Mouse (Mus musculus): Measurements from ENCODE around the gene Lsg1. TPM values are rescaled to one million over a fixed set of nuclear protein-coding genes. Genes with fewer than 3 reads are reported as not detected.

The Lsg1 gene
- 79.4 and 83.2 TPM in 2 replicates for polyA plus RNA-seq (2014; fragmentation: Nextera tagmentation; extraction: Ambion mirVana)

GRCm38 (mm10) chr16:30587494-30588327, at the start of gene Lsg1:
Gene Lsg1 (minus strand): TSS chr16:30587592.
- DNase-seq (ENCODE audit: low spot score) (peak; percentile 89), ATAC-seq (ENCODE audit: insufficient read depth, low FRiP score, low TSS enrichment) (peak; percentile 92)
- no peaks in the 10 kb centered on the region for H3K27me3 ChIP-seq (ENCODE audit: control insufficient read depth, insufficient read depth, low read length)
- 4% methylated on average over 35 of the region's 35 CpGs for WGBS
- H3K36me3 ChIP-seq (ENCODE audit: control insufficient read depth, insufficient read depth, low read length): peaks cover 6% of the 10 kb centered on the region
- peaks cover 6% of the 10 kb centered on the region; the same call in 1 of the 2 replicates for H3K4me1 ChIP-seq (ENCODE audit: control insufficient read depth, insufficient read depth, low read length)
- no peaks in the 10 kb centered on the region for H3K9me3 ChIP-seq (ENCODE audit: control insufficient read depth, low read length)
- H3K4me2 ChIP-seq (ENCODE audit: low read depth): peak within 1 kb of the TSS; percentile 59
- peak within 1 kb of the TSS; percentile 76 for H3K9ac ChIP-seq (ENCODE audit: low read length)
- H3K4me3 ChIP-seq (ENCODE audit: low read depth, low read length): peak within 1 kb of the TSS; percentile 84
- no peak within 1 kb of the TSS for H3K27ac ChIP-seq (ENCODE audit: low read depth, low read length)

DNA sequence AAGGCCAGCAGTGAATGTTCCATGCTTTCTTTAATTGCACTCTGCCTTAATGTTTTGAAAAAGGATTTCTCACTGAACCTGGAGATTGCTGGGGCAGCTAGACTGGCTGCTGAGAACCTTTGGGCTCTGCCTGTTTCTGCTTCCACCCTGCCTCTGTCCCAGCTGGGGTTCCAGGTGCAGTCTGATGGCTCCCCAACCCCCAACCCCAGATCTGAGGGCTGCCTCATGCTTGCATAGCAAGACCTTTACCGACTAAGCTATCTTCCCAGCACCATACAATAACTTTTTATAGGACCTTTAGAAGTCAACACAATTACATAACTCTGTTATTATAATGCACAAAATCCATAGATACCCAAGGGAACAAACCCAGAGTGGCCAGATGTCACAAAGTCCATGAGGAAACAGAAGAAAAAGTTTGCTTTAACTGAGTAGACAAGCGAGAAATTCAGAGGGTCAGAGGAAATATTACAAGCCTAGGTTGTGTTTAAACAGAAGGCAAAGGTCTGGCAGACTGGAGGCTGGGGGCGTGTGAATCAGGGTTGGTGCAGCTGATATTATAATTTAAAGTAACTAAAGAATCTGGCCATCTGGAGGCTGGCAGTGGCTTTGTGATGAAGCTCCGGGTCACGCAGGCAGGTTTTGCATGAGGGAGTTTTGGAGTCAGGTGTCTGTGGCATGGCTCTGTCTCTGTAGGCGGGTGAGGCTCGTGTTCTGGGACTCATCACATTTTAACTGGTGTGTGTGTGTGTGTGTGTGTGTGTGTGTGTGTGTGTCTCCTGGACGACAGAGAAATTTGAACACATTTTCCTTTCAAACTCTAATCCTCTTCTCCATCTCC, 46.7 kb upstream of the Lsg1 start:
- Histone ChIP-seq H3K9ac (ENCODE audit: low read length) (no peak overlapping the region), H3K36me3 (ENCODE audit: control insufficient read depth, insufficient read depth, low read length) (no peaks in the 10 kb centered on the region), H3K4me1 (ENCODE audit: control insufficient read depth, insufficient read depth, low read length) (no peaks in the 10 kb centered on the region), H3K4me3 (ENCODE audit: low read depth, low read length) (no peak overlapping the region), H3K9me3 (ENCODE audit: control insufficient read depth, low read length) (no peaks in the 10 kb centered on the region), H3K4me2 (ENCODE audit: low read depth) (no peak overlapping the region), H3K27me3 (ENCODE audit: control insufficient read depth, insufficient read depth, low read length) (no peaks in the 10 kb centered on the region), H3K27ac (ENCODE audit: low read depth, low read length) (no peak overlapping the region)
- no peak for ATAC-seq (ENCODE audit: insufficient read depth, low FRiP score, low TSS enrichment)
- 62% methylated on average over 8 of the region's 8 CpGs for WGBS
- DNase-seq (ENCODE audit: low spot score): no peak

- ATAC-seq (ENCODE audit: insufficient read depth, low FRiP score, low TSS enrichment): no peak
- WGBS: 85% methylated on average over 5 of the region's 5 CpGs
Measured at GRCm38 (mm10) chr16:30629509-30629908, 42.1 kb upstream of the Lsg1 start.

GRCm38 (mm10) chr16:30628401-30628800, 41.0 kb upstream of the Lsg1 start:
- no peaks in the 10 kb centered on the region for H3K36me3 ChIP-seq (ENCODE audit: control insufficient read depth, insufficient read depth, low read length)
- H3K9ac ChIP-seq (ENCODE audit: low read length): no peak overlapping the region
- DNase-seq (ENCODE audit: low spot score) (no peak), ATAC-seq (ENCODE audit: insufficient read depth, low FRiP score, low TSS enrichment) (no peak)
- H3K27ac ChIP-seq (ENCODE audit: low read depth, low read length): no peak overlapping the region
- H3K27me3 ChIP-seq (ENCODE audit: control insufficient read depth, insufficient read depth, low read length): no peaks in the 10 kb centered on the region
- H3K4me3 ChIP-seq (ENCODE audit: low read depth, low read length): no peak overlapping the region
- no peak overlapping the region for H3K4me2 ChIP-seq (ENCODE audit: low read depth)
- H3K9me3 ChIP-seq (ENCODE audit: control insufficient read depth, low read length): no peaks in the 10 kb centered on the region
- no peaks in the 10 kb centered on the region for H3K4me1 ChIP-seq (ENCODE audit: control insufficient read depth, insufficient read depth, low read length)
- 78% methylated on average over 6 of the region's 6 CpGs for WGBS

More at GRCm38 (mm10) chr16:30629509-30629908, 42.1 kb upstream of the Lsg1 start:
- no peak overlapping the region for H3K4me2 ChIP-seq (ENCODE audit: low read depth)
- no peaks in the 10 kb centered on the region for H3K36me3 ChIP-seq (ENCODE audit: control insufficient read depth, insufficient read depth, low read length)
- no peaks in the 10 kb centered on the region for H3K4me1 ChIP-seq (ENCODE audit: control insufficient read depth, insufficient read depth, low read length)
- H3K27me3 ChIP-seq (ENCODE audit: control insufficient read depth, insufficient read depth, low read length): no peaks in the 10 kb centered on the region
- no peak overlapping the region for H3K4me3 ChIP-seq (ENCODE audit: low read depth, low read length)
- no peak overlapping the region for H3K9ac ChIP-seq (ENCODE audit: low read length)
- H3K27ac ChIP-seq (ENCODE audit: low read depth, low read length): no peak overlapping the region
- no peak for DNase-seq (ENCODE audit: low spot score)
- H3K9me3 ChIP-seq (ENCODE audit: control insufficient read depth, low read length): no peaks in the 10 kb centered on the region

GRCm38 (mm10) chr16:30627586-30628337, 40.4 kb upstream of the Lsg1 start:
- WGBS: 74% methylated on average over 11 of the region's 11 CpGs
- DNase-seq (ENCODE audit: low spot score): no peak
- Histone ChIP-seq H3K4me1 (ENCODE audit: control insufficient read depth, insufficient read depth, low read length) (no peaks in the 10 kb centered on the region), H3K9me3 (ENCODE audit: control insufficient read depth, low read length) (no peaks in the 10 kb centered on the region), H3K9ac (ENCODE audit: low read length) (no peak overlapping the region), H3K27me3 (ENCODE audit: control insufficient read depth, insufficient read depth, low read length) (no peaks in the 10 kb centered on the region), H3K4me2 (ENCODE audit: low read depth) (no peak overlapping the region), H3K27ac (ENCODE audit: low read depth, low read length) (no peak overlapping the region), H3K4me3 (ENCODE audit: low read depth, low read length) (no peak overlapping the region), H3K36me3 (ENCODE audit: control insufficient read depth, insufficient read depth, low read length) (no peaks in the 10 kb centered on the region)
- no peak for ATAC-seq (ENCODE audit: insufficient read depth, low FRiP score, low TSS enrichment)

DNA sequence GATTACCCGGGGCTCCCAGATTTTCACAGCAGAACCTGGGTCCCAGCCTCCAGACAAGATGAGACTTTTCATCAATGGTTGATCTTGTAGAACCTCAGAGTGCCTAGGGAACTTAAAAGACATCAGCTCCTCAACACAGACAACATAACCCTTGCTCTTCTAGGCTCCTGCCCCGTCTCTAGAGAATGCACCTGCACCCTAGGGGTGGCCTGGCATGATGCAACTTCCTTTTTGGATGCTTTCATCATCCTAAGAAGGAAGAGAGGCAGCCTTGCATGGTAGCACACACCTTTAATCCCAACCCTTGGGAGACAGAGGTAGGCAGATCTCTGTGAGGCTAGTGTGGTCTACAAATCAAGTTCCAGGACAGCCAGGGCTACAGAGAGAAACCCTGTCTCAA, 37.2 kb upstream of the Lsg1 start:
- H3K9me3 ChIP-seq (ENCODE audit: control insufficient read depth, low read length): no peaks in the 10 kb centered on the region
- no peaks in the 10 kb centered on the region for H3K4me1 ChIP-seq (ENCODE audit: control insufficient read depth, insufficient read depth, low read length)
- WGBS: 67% methylated on average over 2 of the region's 2 CpGs
- H3K4me2 ChIP-seq (ENCODE audit: low read depth): no peak overlapping the region
- no peak overlapping the region for H3K27ac ChIP-seq (ENCODE audit: low read depth, low read length)
- no peak for DNase-seq (ENCODE audit: low spot score)
- H3K36me3 ChIP-seq (ENCODE audit: control insufficient read depth, insufficient read depth, low read length): no peaks in the 10 kb centered on the region
- H3K27me3 ChIP-seq (ENCODE audit: control insufficient read depth, insufficient read depth, low read length): no peaks in the 10 kb centered on the region
- no peak overlapping the region for H3K9ac ChIP-seq (ENCODE audit: low read length)
- no peak overlapping the region for H3K4me3 ChIP-seq (ENCODE audit: low read depth, low read length)
- no peak for ATAC-seq (ENCODE audit: insufficient read depth, low FRiP score, low TSS enrichment)

DNA sequence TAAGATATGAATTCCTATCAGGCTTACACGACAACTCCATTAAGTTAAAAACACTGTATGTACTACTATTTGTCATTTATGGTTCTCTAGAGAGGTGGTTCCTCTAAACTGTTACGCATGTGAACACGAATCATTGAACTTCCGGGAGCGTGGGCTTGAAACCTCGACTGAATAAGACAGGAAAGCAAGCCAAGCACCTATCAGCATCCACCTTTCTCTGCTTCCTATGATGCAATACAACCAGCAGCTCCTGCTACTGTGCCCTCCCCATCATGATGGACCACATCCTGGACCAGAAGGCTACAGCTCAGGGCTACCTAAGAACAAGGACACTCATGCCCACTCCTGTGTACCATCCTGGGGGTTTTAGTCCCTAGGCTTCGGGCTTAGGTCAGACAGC, 36.3 kb upstream of the Lsg1 start:
- no peak for ATAC-seq (ENCODE audit: insufficient read depth, low FRiP score, low TSS enrichment)
- no peak for DNase-seq (ENCODE audit: low spot score)
- WGBS: 89% methylated on average over 7 of the region's 7 CpGs
- H3K4me2 ChIP-seq (ENCODE audit: low read depth): no peak overlapping the region
- H3K4me1 ChIP-seq (ENCODE audit: control insufficient read depth, insufficient read depth, low read length): no peaks in the 10 kb centered on the region
- no peaks in the 10 kb centered on the region for H3K36me3 ChIP-seq (ENCODE audit: control insufficient read depth, insufficient read depth, low read length)
- H3K4me3 ChIP-seq (ENCODE audit: low read depth, low read length): no peak overlapping the region
- no peak overlapping the region for H3K27ac ChIP-seq (ENCODE audit: low read depth, low read length)
- no peaks in the 10 kb centered on the region for H3K9me3 ChIP-seq (ENCODE audit: control insufficient read depth, low read length)
- no peaks in the 10 kb centered on the region for H3K27me3 ChIP-seq (ENCODE audit: control insufficient read depth, insufficient read depth, low read length)
- H3K9ac ChIP-seq (ENCODE audit: low read length): no peak overlapping the region

GRCm38 (mm10) chr16:30616281-30616680, 28.9 kb upstream of the Lsg1 start:
- no peak for DNase-seq (ENCODE audit: low spot score)
- Histone ChIP-seq H3K4me1 (ENCODE audit: control insufficient read depth, insufficient read depth, low read length) (no peaks in the 10 kb centered on the region), H3K9me3 (ENCODE audit: control insufficient read depth, low read length) (no peaks in the 10 kb centered on the region), H3K4me2 (ENCODE audit: low read depth) (no peak overlapping the region), H3K9ac (ENCODE audit: low read length) (no peak overlapping the region), H3K27ac (ENCODE audit: low read depth, low read length) (no peak overlapping the region), H3K36me3 (ENCODE audit: control insufficient read depth, insufficient read depth, low read length) (no peaks in the 10 kb centered on the region), H3K4me3 (ENCODE audit: low read depth, low read length) (no peak overlapping the region), H3K27me3 (ENCODE audit: control insufficient read depth, insufficient read depth, low read length) (no peaks in the 10 kb centered on the region)
- no peak for ATAC-seq (ENCODE audit: insufficient read depth, low FRiP score, low TSS enrichment)
- WGBS: 82% methylated on average over 3 of the region's 3 CpGs

Measured in neural tube, embryonic 11.5 days (tissue).